Mouse (Mus musculus) kidney, adult 2 months (tissue): ENCODE data around the gene Fam168a.

Experiments
- CTCF ChIP-seq: fragments of 200-500 bp; conservative IDR thresholded peaks from 2 replicates; pipeline ENCODE4 v1.5.1; 2011; ENCODE audit warnings: low read depth, mild to moderate bottlenecking, control low read depth, low read length, moderate library complexity, mixed read lengths; ENCODE audit not compliant: insufficient read depth, insufficient read length
- POLR2A ChIP-seq: fragments of 200-500 bp; IDR thresholded peaks from one replicate; pipeline ENCODE4 v1.6.1; 2011; ENCODE audit warnings: low read depth, low read length, control low read depth

GRCm38 (mm10) chr7:100681132-100681531 lies 25.3 kb upstream of the Fam168a start:
- TF ChIP-seq CTCF (no peak), POLR2A (no peak)
